Mouse (Mus musculus): ENCODE measurements at regions not wholly inside any gene's neighbourhood (a gene's known extent, or its start where the extent isn't known, plus 50 kb on each side); places are given as distances from the start of the nearest gene placed in this dataset.

DNA sequence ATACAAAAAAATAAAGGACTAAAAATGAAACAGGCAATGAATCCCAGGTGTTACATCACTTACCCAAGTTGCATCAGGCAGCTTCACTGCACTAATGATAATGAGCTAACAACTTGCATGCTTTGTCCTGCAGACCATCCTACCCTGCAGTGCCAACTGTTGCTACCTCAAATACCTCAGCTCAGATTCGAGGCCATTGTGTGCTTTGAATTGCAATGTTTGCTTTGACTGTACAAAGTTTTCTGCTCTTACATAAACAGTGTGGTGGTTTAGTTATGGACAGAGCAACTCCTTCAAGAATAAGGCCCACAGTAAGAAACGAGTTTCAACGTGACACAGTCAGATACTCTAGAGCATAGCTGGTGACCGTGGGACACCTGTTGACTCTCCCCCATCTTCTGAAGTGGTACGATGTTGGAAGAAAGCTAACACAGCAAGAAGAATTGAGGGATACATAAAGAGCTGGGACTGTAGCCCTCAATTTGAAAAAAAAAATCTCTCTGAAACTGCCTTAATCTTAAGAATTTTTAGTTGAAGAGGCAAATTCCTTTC is 212.1 kb upstream of the Mctp2 start:
- TF ChIP-seq POLR2A (IDR thresholded peaks at IDR 0.05; ENCODE audit: extremely low read depth, insufficient read depth, low read length) (no peak), CTCF (IDR thresholded peaks at IDR 0.05; ENCODE audit: low read depth, low read length) (no peak)
